Mouse (Mus musculus) bone marrow, adult 2 months (tissue): ENCODE results near the gene Hist1h3b. TPM values are rescaled to one million over a fixed set of nuclear protein-coding genes. Genes with fewer than 3 reads are reported as not detected.
"Not testable (repeated sequence)": the region's sequence is repeated elsewhere in the genome, so short reads cannot be mapped to it uniquely, and the experiment has no call there.

ENCODE experiments used
- H3K27ac ChIP-seq: fragments of 200-500 bp; 2 replicates; pipeline ENCODE4 v1.5.1; 2012; ENCODE audit warnings: low read depth, mild to moderate bottlenecking, control low read depth, inconsistent platforms, low read length; ENCODE audit not compliant: control insufficient read depth, poor library complexity, insufficient read depth
- H3K4me1 ChIP-seq: fragments of 200-500 bp; 2 replicates; pipeline ENCODE4 v1.6.1; 2011; ENCODE audit warnings: low read length; ENCODE audit not compliant: control insufficient read depth, insufficient read depth
- H3K4me3 ChIP-seq: fragments of 200-500 bp; replicated peaks from 2 replicates; pipeline ENCODE3; 2011; ENCODE audit warnings: mild to moderate bottlenecking, low read depth, low read length, control low read depth; ENCODE audit not compliant: control insufficient read depth
- CTCF ChIP-seq: fragments of 200-500 bp; IDR thresholded peaks from 2 replicates; pipeline ENCODE4 v1.5.1; 2011; ENCODE audit warnings: low read length, control low read depth; ENCODE audit not compliant: control insufficient read depth, insufficient read depth
- POLR2A ChIP-seq: fragments of 200-500 bp; IDR thresholded peaks from 2 replicates; pipeline ENCODE4 v1.6.1; 2011; ENCODE audit warnings: low read depth, mild to moderate bottlenecking, control low read depth, low read length, borderline replicate concordance; ENCODE audit not compliant: control insufficient read depth
- WGBS: fragments of 180-500 bp; shearing (Covaris S2); methylation state at CpG from one replicate; pipeline ENCODE4 v1.1.7; 2018; 5-methylcytosine and 5-hydroxymethylcytosine counted together
- polyA plus RNA-seq: library from polyadenylated mRNA; stranded (reverse); fragments of >200 nt; gene quantifications from 2 replicates; pipeline ENCODE4 v1.2.4, GENCODE M21; 2011; ENCODE audit warnings: low replicate concordance; ENCODE audit not compliant: missing spikeins, insufficient read depth, insufficient read length

Hist1h3b gene
- polyA plus RNA-seq, result 19.6 TPM in 1 of 2 replicates, not detected in the other

- TF ChIP-seq POLR2A, result peak; percentile 80; the same call in 1 of the 2 replicates
- Histone ChIP-seq H3K4me3 (peak within 1 kb of the TSS; percentile 74), H3K27ac (peak within 1 kb of the TSS; percentile 96)
- H3K4me1 ChIP-seq, result not testable (repeated sequence)
- under 1% methylated on average over 20 of the region's 47 CpGs for WGBS
Measured at GRCm38 (mm10) chr13:23752067-23752741, at the start of gene Hist1h3b. Gene Hist1h3b (plus strand): TSS chr13:23752267.

GRCm38 (mm10) chr13:23702801-23703200 lies 49.3 kb upstream of the Hist1h3b start:
- H3K4me3 ChIP-seq, H3K27ac ChIP-seq, H3K4me1 ChIP-seq: not testable (repeated sequence)
- 56% methylated on average over 2 of the region's 2 CpGs for WGBS

GRCm38 (mm10) chr13:23705751-23706356 lies 46.2 kb upstream of the Hist1h3b start:
- no peaks in the 10 kb centered on the region; the same call in 1 of the 2 replicates for H3K4me1 ChIP-seq
- H3K4me3 ChIP-seq, result no peak overlapping the region
- TF ChIP-seq POLR2A (no peak), CTCF (no peak)
- no peak overlapping the region for H3K27ac ChIP-seq
- 56% methylated on average over 7 of the region's 7 CpGs for WGBS

GRCm38 (mm10) chr13:23706771-23707170 lies 45.3 kb upstream of the Hist1h3b start:
- 80% methylated on average over 12 of the region's 12 CpGs for WGBS
- Histone ChIP-seq H3K4me1 (no peaks in the 10 kb centered on the region; the same call in 1 of the 2 replicates), H3K4me3 (no peak overlapping the region), H3K27ac (no peak overlapping the region)
- no peak for TF ChIP-seq CTCF
- no peak for TF ChIP-seq POLR2A

- TF ChIP-seq POLR2A (no peak), CTCF (no peak)
- no peak overlapping the region for H3K4me3 ChIP-seq
- WGBS, result 76% methylated on average over 4 of the region's 4 CpGs
Measured at GRCm38 (mm10) chr13:23708041-23708440, 44.0 kb upstream of the Hist1h3b start.

GRCm38 (mm10) chr13:23708654-23709053 lies 43.4 kb upstream of the Hist1h3b start:
- 68% methylated on average over 4 of the region's 4 CpGs for WGBS
- TF ChIP-seq POLR2A, result no peak
- no peak for TF ChIP-seq CTCF
- no peak overlapping the region for H3K4me3 ChIP-seq
- no peak overlapping the region for H3K27ac ChIP-seq
- H3K4me1 ChIP-seq, result no peaks in the 10 kb centered on the region; the same call in 1 of the 2 replicates

More at GRCm38 (mm10) chr13:23708041-23708440, 44.0 kb upstream of the Hist1h3b start:
- Histone ChIP-seq H3K27ac (no peak overlapping the region), H3K4me1 (no peaks in the 10 kb centered on the region; the same call in 1 of the 2 replicates)

- Histone ChIP-seq H3K27ac (peak overlapping the region; percentile 78), H3K4me1 (no peaks in the 10 kb centered on the region; the same call in 1 of the 2 replicates), H3K4me3 (peak overlapping the region; percentile 75)
- WGBS, result 21% methylated on average over 15 of the region's 15 CpGs
- no peak for TF ChIP-seq POLR2A
- no peak for TF ChIP-seq CTCF
Measured at GRCm38 (mm10) chr13:23709714-23710373, 42.2 kb upstream of the Hist1h3b start.

- 2% methylated on average over 17 of the region's 17 CpGs for WGBS
- peak within 1 kb of the TSS; percentile 78 for H3K27ac ChIP-seq
- TF ChIP-seq CTCF (no peak), POLR2A (peak; percentile 64; the same call in 1 of the 2 replicates)
- peak within 1 kb of the TSS; percentile 75 for H3K4me3 ChIP-seq
- no peaks in the 10 kb centered on the region; the same call in 1 of the 2 replicates for H3K4me1 ChIP-seq
Measured at GRCm38 (mm10) chr13:23710374-23711089, 41.5 kb upstream of the Hist1h3b start, which contains the start of gene Hfe. Gene Hfe (minus strand): TSS chr13:23710854.
